Mouse (Mus musculus) lung, postnatal 36 days (tissue): ENCODE results near the gene Parp6.
A peak's percentile ranks its signal among the peaks of the same experiment; 100 is the strongest.

Source experiments
- DNase-seq: peaks from one replicate; pipeline ENCODE4 v3.0.0; 2022; ENCODE audit warnings: mixed read lengths

The Parp6 gene

DNA sequence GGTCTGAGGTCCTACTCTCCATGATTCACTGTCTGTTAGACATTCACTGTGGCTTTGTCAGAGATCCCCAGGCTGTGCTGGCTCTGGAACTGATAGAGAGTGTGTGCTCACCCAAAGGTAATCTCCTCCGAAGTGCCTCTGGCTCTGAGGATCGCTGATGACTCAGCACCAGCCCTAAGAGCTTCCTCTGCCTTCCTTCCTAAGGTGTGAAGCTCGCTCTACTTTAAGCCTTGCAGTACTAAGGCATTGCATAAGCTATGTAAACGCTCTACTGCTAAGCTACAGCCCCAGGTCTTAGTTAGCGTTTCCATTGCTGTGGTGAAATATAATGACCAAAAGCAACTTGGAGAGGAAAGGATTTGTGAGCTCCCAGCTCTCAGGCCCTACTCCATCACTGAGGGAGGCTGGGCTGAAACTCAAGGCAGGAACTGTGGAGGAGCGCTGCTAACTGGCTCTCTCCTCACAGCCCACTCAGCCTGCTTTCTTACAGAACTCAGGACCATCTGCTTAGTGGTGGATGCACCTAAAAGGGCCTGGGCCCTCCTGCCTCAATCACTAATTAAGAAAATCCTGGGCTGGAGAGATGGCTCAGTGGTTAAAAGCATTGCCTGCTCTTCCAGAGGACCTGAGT, 70.4 kb downstream of the Parp6 start:
- DNase-seq = peak; percentile 75

DNA sequence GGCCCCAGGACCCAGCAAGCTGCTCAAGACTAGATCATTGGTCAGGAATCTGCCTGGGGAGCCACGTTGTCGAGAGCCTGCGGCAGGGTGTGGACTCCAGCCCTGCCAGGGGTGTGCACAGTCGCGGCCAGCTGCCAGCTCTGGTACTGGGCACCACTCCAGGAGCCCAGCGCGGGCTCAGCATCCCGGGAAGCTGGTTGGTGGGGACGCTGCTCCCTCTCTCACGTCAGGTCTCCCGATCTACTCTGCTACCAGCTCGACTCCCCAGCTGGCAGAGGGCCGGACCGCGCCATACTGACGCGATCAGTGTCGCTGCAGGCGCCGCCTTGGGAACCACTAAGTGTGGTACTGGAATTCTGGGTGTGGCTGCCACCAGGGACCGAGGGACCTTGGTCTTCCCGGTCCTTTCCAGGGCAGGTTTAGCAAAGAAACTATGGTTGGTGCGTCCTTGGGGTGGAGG, 74.6 kb downstream of the Parp6 start:
- DNase-seq = peak; percentile 94

DNA sequence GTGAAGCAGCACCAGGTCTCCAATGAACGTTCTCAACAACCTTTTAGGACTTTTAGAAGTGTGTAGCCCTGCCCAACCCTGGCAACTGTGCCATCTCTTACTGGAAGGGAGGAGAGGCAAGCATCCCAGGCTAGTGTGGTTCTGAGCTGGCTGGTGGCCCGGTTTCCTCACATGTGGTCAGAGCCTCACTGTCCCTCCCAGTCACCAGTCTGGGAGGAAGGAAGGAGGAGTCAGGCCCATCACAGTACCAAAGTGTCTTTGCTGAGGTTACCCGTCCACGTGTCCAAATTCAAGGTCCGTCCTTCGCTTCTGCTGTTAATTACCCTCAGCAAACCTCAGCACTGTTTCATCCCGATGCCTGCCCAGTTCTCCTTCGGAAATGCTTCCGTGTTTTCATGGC, 75.1 kb downstream of the Parp6 start:
- peak; percentile 80 for DNase-seq

DNA sequence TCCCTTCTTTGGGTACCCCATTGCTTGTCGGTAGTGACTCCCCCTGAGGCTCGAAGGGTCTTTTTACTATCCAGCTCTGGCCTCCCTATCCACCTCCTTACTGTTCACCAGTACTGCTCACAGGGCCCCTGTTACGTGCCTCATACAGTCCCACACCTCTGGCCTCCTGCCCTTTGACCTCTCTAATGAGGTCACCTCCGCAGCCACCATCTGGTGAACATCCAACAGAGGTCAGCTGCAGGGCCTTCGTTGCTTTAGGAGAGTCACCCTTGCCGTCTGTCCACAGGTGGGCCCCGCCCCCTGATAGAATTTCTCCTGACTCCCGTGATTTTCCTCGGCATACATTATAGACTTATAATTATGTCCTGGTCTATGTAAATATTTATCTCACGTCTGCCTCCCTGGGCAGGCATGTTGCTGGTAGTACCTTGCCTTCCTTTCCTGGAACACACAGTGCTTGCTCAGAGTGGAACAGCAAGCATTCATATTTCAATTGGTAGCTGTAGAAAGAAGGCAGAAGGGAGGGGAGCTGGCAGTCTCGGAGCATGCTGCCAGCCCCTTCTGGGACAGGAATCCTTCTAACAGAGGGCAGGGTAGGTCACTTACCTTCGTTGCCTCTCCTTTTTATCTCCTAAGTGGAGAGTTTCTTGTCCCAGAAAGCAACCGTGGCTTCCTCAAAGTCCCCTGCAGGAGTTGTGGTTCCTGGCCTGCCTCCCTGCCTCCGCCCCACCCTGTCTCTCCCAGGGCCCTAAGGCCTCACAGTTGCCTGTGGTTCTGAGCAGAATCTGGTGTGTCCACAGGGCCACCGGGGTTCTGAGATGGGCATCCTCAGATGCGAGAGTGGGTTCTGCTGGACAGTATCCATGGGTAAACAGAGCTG, 77.7 kb downstream of the Parp6 start:
- peak; percentile 68 for DNase-seq

DNA sequence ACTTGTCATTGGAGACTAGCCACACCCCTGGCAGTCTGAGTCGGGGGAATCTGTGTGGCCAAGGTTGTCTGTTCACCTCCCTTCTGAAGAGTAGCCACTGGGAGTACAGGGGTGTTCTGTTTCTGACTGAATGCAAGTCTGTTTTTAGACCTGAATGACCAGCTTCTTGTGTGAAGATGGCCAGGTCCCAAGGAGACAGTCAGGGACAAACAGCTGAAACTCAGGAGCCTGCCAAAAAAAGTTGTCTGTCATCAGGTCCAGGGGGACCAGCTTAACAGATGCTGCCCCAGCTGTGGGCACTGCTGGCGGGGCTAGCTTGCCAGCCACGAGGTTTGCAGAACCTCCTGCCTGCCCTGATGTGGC, 78.3 kb downstream of the Parp6 start:
- no peak for DNase-seq

DNA sequence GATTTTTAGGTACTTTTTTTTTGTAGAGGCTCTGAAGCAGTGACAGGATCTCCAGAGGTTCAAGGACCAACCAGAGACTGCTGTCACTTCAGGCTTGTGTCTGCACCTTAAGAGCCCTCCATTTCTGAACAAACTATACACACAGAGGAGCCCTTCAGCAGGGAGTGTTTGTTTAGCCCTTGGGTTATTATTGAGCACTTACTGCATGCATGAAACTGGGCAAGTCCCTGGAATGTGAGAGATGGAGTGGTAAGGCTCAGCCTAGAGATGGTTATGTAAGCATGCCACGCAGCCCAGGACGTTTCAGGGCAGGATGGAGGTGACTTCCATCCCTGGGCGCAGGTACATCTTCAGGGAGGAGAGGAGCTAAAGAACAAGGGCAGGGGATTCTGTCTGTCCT, 79.3 kb downstream of the Parp6 start:
- DNase-seq = peak; percentile 89
